Mouse (Mus musculus) lung, postnatal 0 days (tissue): ENCODE results near the gene Fbxo39.

Experiments used
- CTCF ChIP-seq: IDR thresholded peaks from 2 replicates; pipeline ENCODE4 v1.5.1; 2016; ENCODE audit warnings: antibody characterized with exemption, mild to moderate bottlenecking
- EP300 ChIP-seq: IDR thresholded peaks from 2 replicates; pipeline ENCODE4 v1.6.1; 2016; ENCODE audit warnings: antibody characterized with exemption, mild to moderate bottlenecking, control low read depth

DNA sequence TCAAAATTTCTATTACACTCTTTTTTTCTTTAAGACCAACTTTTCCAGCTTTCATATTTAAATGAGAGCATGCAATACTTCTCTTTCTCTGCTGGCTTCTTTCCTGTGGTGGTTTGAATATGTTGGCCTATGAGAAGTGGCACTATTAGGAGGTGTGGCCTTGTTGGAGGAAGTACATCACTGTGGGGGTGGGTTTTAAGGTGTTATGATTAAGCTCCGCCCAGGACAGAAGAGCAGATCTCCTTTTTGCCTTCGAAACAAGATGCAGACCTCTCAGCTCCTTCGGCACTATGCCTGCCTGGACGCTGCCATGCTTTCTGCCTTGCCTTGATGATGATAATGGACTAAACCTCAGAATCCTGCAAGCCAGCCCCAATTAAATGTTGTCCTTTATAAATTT lies 11.5 kb downstream of the Fbxo39 start:
- TF ChIP-seq CTCF (no peak), EP300 (no peak)
